Mouse (Mus musculus): ENCODE measurements at regions not wholly inside any gene's neighbourhood (a gene's known extent, or its start where the extent isn't known, plus 50 kb on each side); places are given as distances from the start of the nearest gene placed in this dataset.
A peak's percentile ranks its signal among the peaks of the same experiment; 100 is the strongest.
"Not testable (repeated sequence)": the region's sequence is repeated elsewhere in the genome, so short reads cannot be mapped to it uniquely, and the experiment has no call there.

GRCm38 (mm10) chr4:145774241-145774761 is 94.3 kb upstream of the Zfp986 start:
- DNase-seq (peak; percentile 26), ATAC-seq (ENCODE audit: low read depth) (peak; percentile 97)
- WGBS (ENCODE audit: insufficient replicate concordance): 2% methylated on average over 46 of the region's 49 CpGs

GRCm38 (mm10) chr4:145774884-145775283 is 93.7 kb upstream of the Zfp986 start:
- not testable (repeated sequence) for DNase-seq; H3K27ac ChIP-seq; H3K4me2 ChIP-seq; H3K4me3 ChIP-seq (replicated peaks); H3K27me3 ChIP-seq; H3K9ac ChIP-seq; H3K9me3 ChIP-seq (replicated peaks); H3K4me1 ChIP-seq (replicated peaks); H3K36me3 ChIP-seq; ATAC-seq (ENCODE audit: low read depth)
- WGBS (ENCODE audit: insufficient replicate concordance): 36% methylated on average over 2 of the region's 6 CpGs

More at GRCm38 (mm10) chr4:145774241-145774761, 94.3 kb upstream of the Zfp986 start:
- not testable (repeated sequence) for H3K36me3 ChIP-seq; H3K4me1 ChIP-seq (replicated peaks); H3K27ac ChIP-seq; H3K9me3 ChIP-seq (replicated peaks); H3K27me3 ChIP-seq; H3K9ac ChIP-seq
- peak overlapping the region; percentile 36 for H3K4me3 ChIP-seq (replicated peaks)
- peak overlapping the region; percentile 54 for H3K4me2 ChIP-seq

- not testable (repeated sequence) for H3K4me3 ChIP-seq (replicated peaks); H3K27me3 ChIP-seq; ATAC-seq (ENCODE audit: low read depth); H3K36me3 ChIP-seq; H3K4me1 ChIP-seq (replicated peaks); H3K9ac ChIP-seq; H3K9me3 ChIP-seq (replicated peaks); H3K27ac ChIP-seq; DNase-seq; H3K4me2 ChIP-seq
These were observed 92.1 kb upstream of the Zfp986 start for GRCm38 (mm10) chr4:145776531-145776930.

- no CpG with 5 or more reads among the region's 14 CpGs for WGBS (ENCODE audit: insufficient replicate concordance)
- ATAC-seq (ENCODE audit: low read depth): peak; percentile 61; the same call in 1 of the 2 replicates
- not testable (repeated sequence) for H3K4me3 ChIP-seq (replicated peaks)
These were observed 87.2 kb upstream of the Zfp986 start for GRCm38 (mm10) chr4:145781281-145781896.

GRCm38 (mm10) chr4:145814674-145815073 is 53.9 kb upstream of the Zfp986 start:
- H3K27ac ChIP-seq; H3K9ac ChIP-seq; ATAC-seq (ENCODE audit: low read depth); H3K27me3 ChIP-seq; H3K36me3 ChIP-seq; DNase-seq; H3K4me2 ChIP-seq; H3K9me3 ChIP-seq (replicated peaks); H3K4me3 ChIP-seq (replicated peaks); H3K4me1 ChIP-seq (replicated peaks): not testable (repeated sequence)
- no CpG with 5 or more reads among the region's 4 CpGs for WGBS (ENCODE audit: insufficient replicate concordance)

More at GRCm38 (mm10) chr4:145781281-145781896, 87.2 kb upstream of the Zfp986 start:
- H3K27me3 ChIP-seq; H3K9ac ChIP-seq; DNase-seq; H3K4me2 ChIP-seq; H3K27ac ChIP-seq; H3K9me3 ChIP-seq (replicated peaks); H3K36me3 ChIP-seq; H3K4me1 ChIP-seq (replicated peaks): not testable (repeated sequence)

All from liver, embryonic 13.5 days (tissue).